Mouse (Mus musculus) stomach, embryonic 15.5 days (tissue): ENCODE results near the gene Isoc2b. TPM values are rescaled to one million over a fixed set of nuclear protein-coding genes. Genes with fewer than 3 reads are reported as not detected.

Source experiments
- polyA plus RNA-seq: library from polyadenylated mRNA; unstranded; fragments of >200 nt; fragmentation: Nextera tagmentation; extraction: Ambion mirVana; gene quantifications from 2 replicates; pipeline ENCODE4 v1.2.1, GENCODE M21; 2015

Gene Isoc2b
- polyA plus RNA-seq, 1 experiment from 2014 or later = 12.9 TPM

Other genes with a start within 250 kb of the Isoc2b start
- gene Tmem86b, start 238.8 kb downstream of the Isoc2b start, polyA plus RNA-seq = 2.4 and 4.8 TPM in 2 replicates
- gene Ppp6r1, start 211.2 kb downstream of the Isoc2b start, polyA plus RNA-seq = 8.5 and 9.0 TPM in 2 replicates
- 83.5 and 94.5 TPM in 2 replicates for gene Hspbp1, start 185.2 kb downstream of the Isoc2b start, polyA plus RNA-seq
- 0.94 and 1.3 TPM in 2 replicates for gene Brsk1, start 179.7 kb downstream of the Isoc2b start, polyA plus RNA-seq
- gene Tmem150b, start 145.0 kb downstream of the Isoc2b start, polyA plus RNA-seq = 0.85 and 0.88 TPM in 2 replicates
- 57.2 and 61.4 TPM in 2 replicates for gene Kmt5c, start 130.1 kb downstream of the Isoc2b start, polyA plus RNA-seq
- 66.3 and 70.7 TPM in 2 replicates for gene Cox6b2, start 117.2 kb downstream of the Isoc2b start, polyA plus RNA-seq
- gene Fam71e2, start 99.0 kb downstream of the Isoc2b start, polyA plus RNA-seq = not detected in 2 replicates
- gene Il11, start 87.4 kb downstream of the Isoc2b start, polyA plus RNA-seq = 0.13 and 0.22 TPM in 2 replicates
- 1.2 and 1.4 TPM in 2 replicates for gene Tmem190, start 87.3 kb downstream of the Isoc2b start, polyA plus RNA-seq
- 35.4 and 36.4 TPM in 2 replicates for gene Tmem238, start 80.6 kb downstream of the Isoc2b start, polyA plus RNA-seq
- gene Rpl28, start 77.4 kb downstream of the Isoc2b start, polyA plus RNA-seq = 309 and 356 TPM in 2 replicates
- 306 and 315 TPM in 2 replicates for gene Ube2s, start 57.7 kb downstream of the Isoc2b start, polyA plus RNA-seq
- 0.36 and 0.44 TPM in 2 replicates for gene Shisa7, start 25.6 kb downstream of the Isoc2b start, polyA plus RNA-seq
- 1.1 and 1.3 TPM in 2 replicates for gene Isoc2a, start 6.9 kb upstream of the Isoc2b start, polyA plus RNA-seq
- not detected in 2 replicates for gene Gm36210, start 36.3 kb upstream of the Isoc2b start, polyA plus RNA-seq
- 3.3 TPM in 2 replicates for gene Zfp628, start 45.0 kb upstream of the Isoc2b start, polyA plus RNA-seq
- 4.3 and 4.5 TPM in 2 replicates for gene Nat14, start 51.8 kb upstream of the Isoc2b start, polyA plus RNA-seq
- 2.1 and 3.5 TPM in 2 replicates for gene Ssc5d, start 55.5 kb upstream of the Isoc2b start, polyA plus RNA-seq
- gene Sbk2, start 94.1 kb upstream of the Isoc2b start, polyA plus RNA-seq = 0.22 and 0.30 TPM in 2 replicates
- not detected in 2 replicates for gene Sbk3, start 100.9 kb upstream of the Isoc2b start, polyA plus RNA-seq
- 32.2 and 34.1 TPM in 2 replicates for gene Zfp579, start 125.9 kb upstream of the Isoc2b start, polyA plus RNA-seq
- gene Zfp524, start 144.2 kb upstream of the Isoc2b start, polyA plus RNA-seq = 16.0 and 16.4 TPM in 2 replicates
- 40.6 and 43.0 TPM in 2 replicates for gene Fiz1, start 144.4 kb upstream of the Isoc2b start, polyA plus RNA-seq
- gene Gm44973, start 145.2 kb upstream of the Isoc2b start, polyA plus RNA-seq = 1.5 and 2.0 TPM in 2 replicates
- gene Zfp865, start 150.1 kb upstream of the Isoc2b start, polyA plus RNA-seq = 5.5 and 7.7 TPM in 2 replicates
- gene Ccdc106, start 150.3 kb upstream of the Isoc2b start, polyA plus RNA-seq = 19.2 and 20.8 TPM in 2 replicates
- gene 4632433K11Rik, start 163.9 kb upstream of the Isoc2b start, polyA plus RNA-seq = not detected in 2 replicates
- gene Zfp784, start 168.2 kb upstream of the Isoc2b start, polyA plus RNA-seq = 5.4 and 6.0 TPM in 2 replicates
- 27.7 and 28.6 TPM in 2 replicates for gene Zfp580, start 181.3 kb upstream of the Isoc2b start, polyA plus RNA-seq
- 118 and 124 TPM in 2 replicates for gene U2af2, start 191.9 kb upstream of the Isoc2b start, polyA plus RNA-seq
- 54.5 and 59.6 TPM in 2 replicates for gene Epn1, start 210.0 kb upstream of the Isoc2b start, polyA plus RNA-seq
- gene Rfpl4, start 246.7 kb upstream of the Isoc2b start, polyA plus RNA-seq = not detected in 2 replicates